Mouse (Mus musculus) WW6 (cell line): Measurements from ENCODE around the gene Hist1h4f.
"Not testable (repeated sequence)": the region's sequence is repeated elsewhere in the genome, so short reads cannot be mapped to it uniquely, and the experiment has no call there.

Source experiments
- DNase-seq: peaks from one replicate; pipeline ENCODE4 v3.0.0-alpha.2; 2013; ENCODE audit warnings: low read depth, low spot score

Hist1h4f gene

GRCm38 (mm10) chr13:23576351-23576881 lies 25.0 kb upstream of the Hist1h4f start:
- DNase-seq: no peak

- not testable (repeated sequence) for DNase-seq
Observed at GRCm38 (mm10) chr13:23575864-23576313, 24.4 kb upstream of the Hist1h4f start.

DNA sequence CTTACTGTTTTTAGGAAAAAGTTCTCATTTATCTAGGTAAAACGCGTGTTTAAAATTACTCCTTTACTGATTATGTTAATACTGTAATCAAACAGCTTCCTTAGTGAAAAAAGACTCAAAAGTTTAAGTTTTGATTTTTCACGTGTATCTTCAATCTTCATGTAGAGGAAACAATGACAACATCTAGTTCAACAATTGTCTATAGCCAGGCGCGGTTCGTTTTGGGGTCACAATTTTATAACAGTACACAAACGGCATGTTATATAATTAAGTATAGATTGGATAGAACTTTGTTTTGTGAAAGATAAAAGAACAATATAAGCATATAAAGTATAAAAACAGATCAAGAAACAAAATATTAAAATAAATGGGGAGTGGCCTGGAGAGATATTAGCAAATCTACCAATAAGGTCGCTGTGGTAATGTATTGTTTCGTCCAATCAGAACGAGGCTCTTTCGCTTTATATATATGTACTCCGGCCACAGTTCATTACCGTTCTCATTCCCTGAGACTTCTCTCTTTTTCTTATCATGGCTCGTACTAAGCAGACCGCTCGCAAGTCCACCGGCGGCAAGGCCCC lies 23.9 kb upstream of the Hist1h4f start, which contains the start of gene Hist1h3d:
TSS of gene Hist1h3d (plus strand) at position 493 of the 581 bp plus-strand sequence.
- no peak for DNase-seq

- not testable (repeated sequence) for DNase-seq
Observed at GRCm38 (mm10) chr13:23574546-23575170, 23.2 kb upstream of the Hist1h4f start.

- not testable (repeated sequence) for DNase-seq
Observed at GRCm38 (mm10) chr13:23573898-23574524, 22.6 kb upstream of the Hist1h4f start, which contains the start of the genes Hist1h2bf and Hist1h2ad. Gene Hist1h2bf, minus strand, starts transcription at chr13:23574196. Gene Hist1h2ad, plus strand, starts transcription at chr13:23574381.

DNA sequence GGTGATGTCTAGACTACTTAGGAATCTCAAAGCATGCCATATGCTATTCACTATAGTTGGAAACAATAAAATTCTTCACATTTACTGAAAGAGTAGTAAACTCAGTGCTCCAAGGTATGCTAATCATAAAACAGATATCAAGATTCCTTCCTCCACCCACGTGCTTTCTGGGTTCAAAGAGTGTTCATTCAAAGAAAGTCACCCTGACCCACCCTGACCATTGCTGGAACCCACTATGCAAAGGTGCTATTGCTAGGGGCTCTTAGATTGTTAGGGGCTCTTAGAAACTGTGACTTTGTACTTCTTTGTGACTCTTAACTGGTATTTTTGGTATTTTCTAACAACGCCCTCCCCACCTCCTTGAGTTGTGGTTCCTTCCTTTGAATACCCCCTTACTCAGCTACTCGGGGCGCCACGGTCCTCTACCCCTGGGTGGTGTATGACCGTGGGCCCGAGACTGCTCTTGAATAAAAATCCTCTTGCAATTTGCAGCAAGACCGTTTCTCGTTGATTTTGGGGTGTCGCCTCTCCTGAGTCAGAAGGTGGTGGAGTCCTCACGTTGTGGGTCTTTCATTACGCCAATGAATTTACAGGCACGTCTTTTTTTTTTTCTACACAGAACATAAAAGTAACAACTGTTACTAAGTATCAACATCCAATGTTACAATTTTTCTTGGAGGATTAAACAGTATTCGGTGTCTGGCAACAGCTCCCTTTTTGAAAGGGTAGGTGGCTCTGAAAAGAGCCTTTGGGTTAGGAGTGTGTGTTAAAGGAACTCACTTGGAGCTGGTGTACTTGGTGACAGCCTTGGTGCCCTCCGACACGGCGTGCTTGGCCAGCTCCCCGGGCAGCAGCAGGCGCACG lies 21.8 kb upstream of the Hist1h4f start:
- not testable (repeated sequence) for DNase-seq

GRCm38 (mm10) chr13:23572218-23573033 lies 21.0 kb upstream of the Hist1h4f start:
- DNase-seq: no peak

DNA sequence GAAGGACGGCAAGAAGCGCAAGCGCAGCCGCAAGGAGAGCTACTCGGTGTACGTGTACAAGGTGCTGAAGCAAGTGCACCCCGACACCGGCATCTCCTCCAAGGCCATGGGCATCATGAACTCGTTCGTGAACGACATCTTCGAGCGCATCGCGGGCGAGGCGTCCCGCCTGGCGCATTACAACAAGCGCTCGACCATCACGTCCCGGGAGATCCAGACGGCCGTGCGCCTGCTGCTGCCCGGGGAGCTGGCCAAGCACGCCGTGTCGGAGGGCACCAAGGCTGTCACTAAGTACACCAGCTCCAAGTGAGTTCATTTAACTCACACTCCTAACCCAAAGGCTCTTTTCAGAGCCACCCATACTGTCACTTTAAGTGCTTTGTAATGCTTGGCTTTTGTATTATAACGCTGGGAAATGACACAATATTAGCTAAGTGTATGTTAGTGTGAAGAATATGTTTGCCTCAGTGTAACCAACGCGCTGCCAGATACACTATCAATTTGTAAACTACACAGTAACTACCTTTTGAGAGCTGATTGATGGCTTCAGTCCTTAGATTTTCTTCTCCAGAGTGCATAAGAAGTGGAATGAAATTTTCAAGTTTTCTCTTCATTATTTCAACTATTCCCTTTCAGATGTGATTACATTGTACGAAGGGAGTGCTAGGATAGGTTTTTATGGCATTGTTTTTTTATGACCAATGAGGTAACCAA lies 20.2 kb upstream of the Hist1h4f start:
- not testable (repeated sequence) for DNase-seq

DNA sequence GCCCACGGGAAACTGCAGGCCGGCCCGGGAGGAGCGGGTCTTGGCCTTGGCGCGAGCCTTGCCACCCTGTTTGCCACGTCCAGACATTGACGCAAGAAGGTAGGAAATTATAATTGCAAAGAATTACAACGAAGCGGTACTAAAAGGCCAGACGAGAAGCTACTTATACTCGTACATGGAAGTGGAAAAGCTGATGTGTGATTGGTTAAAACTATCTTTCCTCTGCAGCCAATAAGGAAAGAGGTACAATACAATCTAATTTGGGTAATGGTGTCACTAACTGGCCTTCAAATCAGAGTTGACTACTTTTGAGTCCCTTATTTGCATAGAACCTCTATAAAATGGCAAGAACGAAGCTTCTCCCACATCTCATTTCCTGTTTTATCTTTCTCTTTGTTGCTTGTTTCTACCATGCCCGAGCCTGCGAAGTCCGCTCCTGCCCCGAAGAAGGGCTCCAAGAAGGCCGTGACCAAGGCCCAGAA lies 19.6 kb upstream of the Hist1h4f start, which contains the start of the genes Hist1h2ae and Hist1h2bg:
TSS of gene Hist1h2ae (minus strand) at position 199 of the 482 bp plus-strand sequence.
TSS of gene Hist1h2bg (plus strand) at position 375 of the 482 bp plus-strand sequence.
- no peak for DNase-seq

DNA sequence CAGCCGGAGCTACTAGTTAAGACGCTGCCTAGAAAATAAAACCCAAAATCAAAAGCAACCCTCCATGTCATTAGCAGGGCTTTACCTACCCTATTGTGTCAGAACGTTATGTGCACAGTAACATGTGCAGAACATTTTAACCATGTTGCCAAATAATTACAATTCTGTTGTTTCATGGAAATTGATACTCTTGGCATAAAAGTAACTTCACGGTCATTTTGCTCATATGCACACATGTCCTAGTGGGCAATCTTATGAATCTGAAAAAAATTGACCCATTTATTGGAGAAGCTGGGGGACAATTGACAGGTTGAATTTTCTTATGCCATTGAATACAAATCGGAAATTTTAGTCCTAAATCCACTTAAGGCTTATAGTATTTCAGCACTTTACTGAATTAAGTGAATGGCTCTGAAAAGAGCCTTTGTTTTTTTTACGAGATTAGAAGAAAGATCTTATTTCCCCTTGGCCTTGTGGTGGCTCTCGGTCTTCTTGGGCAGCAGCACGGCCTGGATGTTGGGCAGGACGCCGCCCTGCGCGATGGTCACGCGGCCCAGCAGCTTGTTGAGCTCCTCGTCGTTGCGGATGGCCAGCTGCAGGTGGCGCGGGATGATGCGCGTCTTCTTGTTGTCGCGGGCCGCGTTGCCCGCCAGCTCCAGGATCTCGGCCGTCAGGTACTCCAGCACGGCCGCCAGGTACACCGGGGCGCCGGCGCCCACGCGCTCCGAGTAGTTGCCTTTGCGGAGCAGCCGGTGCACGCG lies 19.0 kb upstream of the Hist1h4f start:
- not testable (repeated sequence) for DNase-seq

- DNase-seq: no peak
Observed at GRCm38 (mm10) chr13:23564482-23564881, 13.0 kb upstream of the Hist1h4f start.

DNA sequence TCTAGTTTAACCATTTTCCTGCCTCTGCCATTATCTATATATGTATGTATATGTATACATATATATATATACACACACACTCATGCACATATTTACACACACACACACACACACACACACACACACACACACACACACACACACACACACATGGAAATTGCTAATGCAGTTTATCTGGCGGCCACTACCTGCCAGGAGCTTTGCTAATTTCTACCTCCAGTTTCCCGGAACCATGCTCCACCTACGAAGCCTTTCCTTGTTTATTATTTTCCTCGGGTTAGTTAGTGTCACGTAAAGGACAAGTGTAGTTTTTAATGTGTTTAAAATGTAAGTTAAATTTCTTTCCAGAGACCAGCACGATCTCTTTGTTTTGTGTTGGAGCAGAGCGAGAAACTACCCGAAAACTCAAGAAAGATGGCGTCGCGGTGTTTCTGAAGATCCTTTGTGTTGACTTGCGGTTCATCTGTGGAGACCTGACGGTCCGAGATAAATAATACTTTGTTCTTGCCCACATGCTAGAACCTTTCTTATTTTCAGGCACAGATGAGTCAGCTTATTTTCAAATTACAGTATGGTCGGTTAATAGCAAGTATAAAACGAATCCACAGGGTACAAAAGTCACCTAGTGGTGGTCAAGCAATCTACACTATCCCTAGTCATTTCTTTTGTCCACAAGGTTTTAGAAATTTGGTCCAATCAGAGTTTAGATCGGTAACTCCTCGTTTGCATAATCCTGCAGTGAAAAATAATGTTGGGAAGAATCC lies 11.4 kb upstream of the Hist1h4f start:
- DNase-seq: no peak

DNA sequence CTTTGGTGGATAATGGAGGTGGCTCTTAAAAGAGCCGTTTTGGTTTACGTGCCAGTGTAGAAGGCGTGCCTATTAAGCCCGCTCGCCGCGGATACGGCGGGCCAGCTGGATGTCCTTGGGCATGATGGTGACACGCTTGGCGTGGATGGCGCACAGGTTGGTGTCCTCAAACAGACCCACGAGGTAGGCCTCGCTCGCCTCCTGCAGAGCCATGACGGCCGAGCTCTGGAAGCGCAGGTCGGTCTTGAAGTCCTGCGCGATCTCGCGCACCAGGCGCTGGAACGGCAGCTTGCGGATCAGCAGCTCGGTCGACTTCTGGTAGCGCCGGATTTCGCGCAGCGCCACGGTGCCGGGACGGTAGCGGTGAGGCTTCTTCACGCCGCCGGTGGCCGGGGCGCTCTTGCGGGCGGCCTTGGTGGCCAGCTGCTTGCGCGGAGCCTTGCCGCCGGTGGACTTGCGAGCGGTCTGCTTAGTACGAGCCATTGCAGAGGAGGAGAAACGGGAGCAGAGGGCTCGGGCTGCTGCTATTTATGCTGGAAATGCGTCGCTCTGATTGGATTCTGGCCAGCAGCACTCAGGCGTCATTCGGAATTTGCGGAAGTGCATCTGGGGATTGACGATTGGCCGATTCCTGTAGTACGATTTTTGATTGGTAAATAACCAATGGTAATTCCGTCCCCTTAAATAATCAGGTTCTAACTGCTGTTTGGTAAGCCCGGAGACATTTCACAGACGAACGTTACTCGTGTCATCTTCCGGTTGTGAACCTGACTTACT lies 10.6 kb upstream of the Hist1h4f start, which contains the start of gene Hist1h3e:
TSS of gene Hist1h3e (minus strand) at position 487 of the 777 bp plus-strand sequence.
- DNase-seq: not testable (repeated sequence)

- not testable (repeated sequence) for DNase-seq
Observed at GRCm38 (mm10) chr13:23561531-23561882, 10.1 kb upstream of the Hist1h4f start.

DNA sequence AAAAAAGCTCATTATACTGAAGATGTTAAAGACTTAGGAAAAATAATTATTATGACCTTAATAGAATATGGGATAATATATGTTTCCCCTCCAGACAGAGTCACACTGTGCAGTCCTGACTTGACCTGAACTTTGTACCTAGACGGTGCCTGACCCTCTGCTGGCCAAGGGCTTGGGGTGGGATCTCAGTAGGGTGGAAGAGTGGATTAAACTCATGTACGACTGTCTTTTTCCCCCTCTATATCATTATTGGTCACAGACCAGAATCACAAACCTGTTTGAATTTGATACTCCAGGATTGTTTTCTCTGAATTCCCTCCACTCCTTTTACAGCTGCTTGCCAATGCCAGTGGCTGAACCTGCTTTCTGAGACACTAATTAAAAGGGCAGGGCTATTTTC lies 9.3 kb upstream of the Hist1h4f start:
- DNase-seq: not testable (repeated sequence)

GRCm38 (mm10) chr13:23556906-23557305 lies 5.5 kb upstream of the Hist1h4f start:
- DNase-seq: no peak

DNA sequence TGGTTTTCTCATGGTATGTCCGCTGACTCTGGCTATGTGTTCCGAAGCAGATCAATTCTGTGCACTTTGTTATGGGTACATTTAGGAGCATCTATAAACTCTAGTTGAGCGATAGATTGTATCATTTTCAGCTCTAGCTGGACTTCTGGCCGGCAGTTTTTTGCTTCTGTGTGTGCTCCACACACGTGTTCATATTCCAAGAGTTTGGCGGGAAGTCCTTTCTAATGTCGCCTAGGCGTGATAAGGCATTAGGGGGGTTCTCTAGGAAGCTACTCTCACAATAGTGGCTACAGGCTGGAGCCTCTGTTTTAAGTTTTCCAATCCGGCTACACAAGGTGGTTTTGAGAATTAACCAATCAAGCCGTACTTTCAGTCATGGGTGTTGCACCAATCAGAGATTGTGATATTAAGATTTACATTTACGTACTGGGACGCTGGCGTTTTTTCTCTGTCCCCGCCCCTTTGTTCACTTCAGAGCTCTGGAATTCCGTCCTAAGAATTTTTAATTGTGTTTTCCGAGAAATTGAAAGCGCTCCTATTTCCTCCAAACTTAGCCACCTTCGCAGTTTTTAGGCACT lies 4.5 kb upstream of the Hist1h4f start:
- no peak for DNase-seq
